Mouse (Mus musculus) C2C12 (cell line): ENCODE results near the gene Myf5.

ENCODE experiments used
- CTCF ChIP-seq: IDR thresholded peaks from one replicate; pipeline ENCODE4 v1.5.1; 2011; ENCODE audit not compliant: control insufficient read depth, insufficient read depth, insufficient read length
- MAX ChIP-seq: IDR thresholded peaks from one replicate; pipeline ENCODE4 v1.6.1; 2011; ENCODE audit warnings: mild to moderate bottlenecking, control low read depth
- MYOG ChIP-seq: IDR thresholded peaks from one replicate; pipeline ENCODE4 v1.6.1; 2011; ENCODE audit not compliant: control insufficient read depth, insufficient read length; ENCODE audit errors: extremely low read depth
- USF1 ChIP-seq: IDR thresholded peaks from one replicate; pipeline ENCODE4 v1.6.1; 2011; ENCODE audit warnings: low read depth, mild to moderate bottlenecking, control low read depth, moderate library complexity

DNA sequence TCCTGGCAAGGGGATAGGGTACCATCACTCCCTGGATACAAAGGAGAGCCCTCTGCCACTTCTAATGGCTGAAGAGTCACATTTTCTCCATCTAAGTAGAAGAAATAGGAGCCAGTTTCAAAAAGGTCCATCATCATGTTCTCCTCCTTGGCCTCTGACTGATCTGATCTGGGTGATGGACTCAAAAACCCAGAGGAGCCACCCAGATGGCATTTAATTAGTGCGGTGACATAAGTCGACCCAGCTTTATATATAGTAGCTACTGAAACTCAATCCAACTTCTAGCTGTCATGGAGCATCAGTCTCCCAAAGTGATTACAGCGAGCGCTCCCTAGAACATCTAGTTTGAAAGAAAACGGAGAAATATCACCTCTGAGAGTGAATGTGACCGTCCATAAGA, 8.6 kb upstream of the Myf5 start, which contains the start of gene Myf6:
- TF ChIP-seq USF1 = no peak
- no peak for TF ChIP-seq CTCF
- TF ChIP-seq MYOG = no peak
- TF ChIP-seq MAX = no peak
